Mouse (Mus musculus) G1E-ER4 (cell line): Measurements from ENCODE around the gene Naa50. TPM values are rescaled to one million over a fixed set of nuclear protein-coding genes. Genes with fewer than 3 reads are reported as not detected.

Experiments
- GATA1 ChIP-seq: IDR thresholded peaks from one replicate; pipeline ENCODE4 v1.8.0; 2012; ENCODE audit warnings: low read length, inconsistent platforms
- polyA plus RNA-seq: library from polyadenylated mRNA; stranded (reverse); fragments of >175 nt; gene quantifications from 2 replicates; pipeline ENCODE4 v1.2.3, GENCODE M21; 2012

The Naa50 gene
- polyA plus RNA-seq: 47.5 and 62.7 TPM in 2 replicates

GRCm38 (mm10) chr16:44139536-44140185, at the start of gene Naa50, which contains the start of gene Atp6v1a:
Gene Naa50 (plus strand): TSS chr16:44139830.
Gene Atp6v1a (minus strand): TSS chr16:44139705.
- TF ChIP-seq GATA1: no peak

GRCm38 (mm10) chr16:44099377-44099776, 40.3 kb upstream of the Naa50 start:
- no peak for TF ChIP-seq GATA1

- TF ChIP-seq GATA1: no peak
These were observed 38.4 kb upstream of the Naa50 start for GRCm38 (mm10) chr16:44101181-44101710.

DNA sequence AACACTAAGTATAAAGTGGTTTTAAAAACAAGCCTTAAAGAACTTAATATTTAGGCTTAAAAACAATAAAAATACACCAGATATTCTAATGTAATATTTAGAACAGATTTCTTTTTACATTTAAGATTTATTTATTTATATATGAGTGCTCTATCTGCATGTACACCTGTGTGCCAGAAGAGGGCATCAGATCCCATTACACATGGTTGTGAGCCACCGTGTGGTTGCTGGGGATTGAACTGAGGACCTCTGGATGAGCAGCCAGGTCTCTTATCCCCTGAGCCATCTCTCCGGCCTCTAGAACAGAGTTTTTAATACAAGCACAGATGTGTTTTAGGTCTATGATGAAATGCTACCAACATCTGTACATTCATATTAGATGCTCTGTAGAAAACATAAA, 36.7 kb upstream of the Naa50 start:
- no peak for TF ChIP-seq GATA1

GRCm38 (mm10) chr16:44103806-44104766, 35.5 kb upstream of the Naa50 start:
- TF ChIP-seq GATA1: no peak

DNA sequence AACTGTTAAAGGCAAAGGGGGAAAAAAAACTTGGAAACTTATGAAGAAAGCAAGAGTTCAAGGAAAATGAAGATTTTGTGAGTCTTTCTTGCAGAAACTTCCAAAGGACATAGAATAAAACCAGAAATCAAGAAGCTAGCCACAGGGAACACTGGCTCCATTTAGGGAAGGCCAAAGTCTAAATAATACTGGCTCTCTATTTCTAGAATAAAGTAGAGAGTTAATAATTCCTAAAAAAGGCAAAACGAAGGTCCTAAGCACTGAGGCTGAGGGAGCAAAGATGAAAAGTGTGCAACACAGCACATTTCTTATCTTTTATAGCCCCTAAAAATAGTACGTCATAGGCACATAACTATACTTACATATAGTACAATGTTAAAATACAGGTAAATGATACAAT, 34.4 kb upstream of the Naa50 start:
- no peak for TF ChIP-seq GATA1

GRCm38 (mm10) chr16:44109002-44109401, 30.6 kb upstream of the Naa50 start:
- no peak for TF ChIP-seq GATA1

- TF ChIP-seq GATA1: no peak
These were observed 19.7 kb upstream of the Naa50 start for GRCm38 (mm10) chr16:44119753-44120501.

DNA sequence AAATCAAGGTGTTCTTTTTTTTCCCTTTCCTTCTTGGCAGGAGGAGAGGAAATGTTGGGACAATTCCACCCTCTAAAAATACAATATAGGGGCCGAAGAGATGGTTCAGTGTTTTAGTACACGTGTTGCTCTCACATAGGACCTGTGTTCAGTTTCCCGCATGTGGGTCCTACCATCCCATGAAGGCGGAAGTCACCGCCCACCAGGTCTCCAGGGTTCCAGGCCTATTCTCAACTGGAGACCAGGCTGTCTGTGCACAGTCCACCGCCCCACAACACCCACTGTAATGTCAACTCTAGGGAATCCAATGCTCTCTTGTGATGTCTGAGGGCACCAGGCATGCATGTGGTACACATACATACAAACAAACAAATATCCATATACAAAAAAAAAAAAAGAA, 17.5 kb upstream of the Naa50 start:
- TF ChIP-seq GATA1: no peak

GRCm38 (mm10) chr16:44122574-44122973, 17.1 kb upstream of the Naa50 start:
- no peak for TF ChIP-seq GATA1

DNA sequence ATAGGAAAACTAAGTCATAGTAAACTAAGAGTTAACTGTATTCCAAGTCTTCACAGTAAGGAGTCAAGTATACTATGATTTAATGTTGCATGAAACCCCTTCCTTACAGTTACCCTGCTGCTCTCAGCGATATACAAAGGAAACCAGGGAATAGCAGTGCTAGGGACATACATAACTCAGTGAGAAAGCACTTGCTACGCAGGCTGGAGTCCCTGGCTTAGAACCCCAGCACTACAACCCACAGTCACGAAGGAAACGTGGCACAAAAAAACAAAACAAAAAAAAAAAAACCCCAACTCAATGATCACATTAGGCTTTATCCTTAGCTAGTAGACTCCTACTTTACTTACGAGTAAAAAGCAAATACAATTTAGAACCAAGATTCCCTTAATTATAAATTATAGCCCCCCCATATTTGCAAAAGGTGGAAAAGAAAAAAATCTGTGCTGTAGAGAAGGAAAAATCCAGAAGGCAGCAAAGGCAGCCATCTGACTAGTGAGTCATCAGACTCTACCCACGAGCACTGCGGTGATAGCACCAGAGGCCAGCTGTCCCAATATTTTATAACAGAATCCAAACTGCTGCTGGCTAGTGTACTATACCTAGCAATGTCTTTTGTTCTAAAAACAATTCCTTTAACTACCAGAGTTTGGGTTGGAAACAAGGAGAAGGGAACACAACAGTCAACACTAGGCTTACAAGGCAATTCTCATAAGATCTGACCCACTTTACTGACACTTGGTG, 16.5 kb upstream of the Naa50 start:
- no peak for TF ChIP-seq GATA1

- no peak for TF ChIP-seq GATA1
These were observed 15.8 kb upstream of the Naa50 start for GRCm38 (mm10) chr16:44123786-44124185.

DNA sequence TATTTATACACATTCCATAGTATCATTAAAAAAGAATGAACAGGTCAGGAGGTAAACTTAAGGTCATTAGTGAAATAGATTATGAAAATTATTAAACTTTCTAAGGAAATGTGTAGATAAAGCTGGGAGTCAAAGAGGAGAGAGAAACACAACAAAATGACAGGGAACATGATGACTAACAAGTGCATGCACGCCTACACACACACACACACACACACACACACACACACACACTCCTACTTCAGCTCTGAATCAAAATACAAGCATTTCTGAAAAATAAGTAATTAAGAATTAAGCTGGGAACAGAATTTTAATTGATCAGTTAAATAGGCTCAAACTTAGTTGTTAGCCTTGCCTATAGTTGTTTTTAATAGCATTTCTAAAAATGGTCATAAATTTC, 14.9 kb upstream of the Naa50 start:
- TF ChIP-seq GATA1: no peak

GRCm38 (mm10) chr16:44125436-44125835, 14.2 kb upstream of the Naa50 start:
- TF ChIP-seq GATA1: no peak

DNA sequence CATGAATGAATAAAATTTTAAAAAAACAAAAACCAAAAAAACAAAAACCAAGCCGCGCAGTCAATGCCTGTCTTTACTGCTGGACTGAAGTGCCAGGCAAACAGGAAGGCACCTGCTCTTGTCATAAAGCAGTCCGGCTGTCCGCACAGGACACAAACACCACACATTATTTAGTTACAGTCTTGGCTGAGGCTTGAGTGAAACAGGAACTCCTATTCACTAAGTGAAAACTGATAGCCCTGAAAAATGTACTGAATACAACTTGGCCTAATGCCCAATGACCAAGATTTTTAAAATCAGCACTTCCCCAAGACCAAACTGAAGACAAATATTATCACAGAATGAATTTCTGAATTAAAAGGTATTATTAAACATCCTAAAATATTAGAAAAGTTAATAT, 13.2 kb upstream of the Naa50 start:
- TF ChIP-seq GATA1: no peak
